Mouse (Mus musculus) cortical plate, adult 2 months (tissue): ENCODE measurements around the gene Phf12.

Experiments
- CTCF ChIP-seq: fragments of 200-500 bp; IDR thresholded peaks from 2 replicates; pipeline ENCODE4 v1.5.1; 2011; ENCODE audit warnings: mild to moderate bottlenecking, control low read depth, low read length; ENCODE audit not compliant: insufficient read depth; ENCODE audit errors: extremely low read depth
- POLR2A ChIP-seq: fragments of 200-500 bp; IDR thresholded peaks from 2 replicates; pipeline ENCODE4 v1.6.1; 2011; ENCODE audit warnings: mild to moderate bottlenecking, low read length, control low read depth; ENCODE audit not compliant: insufficient read depth; ENCODE audit errors: extremely low read depth

GRCm38 (mm10) chr11:78062563-78062962 is 80.0 kb downstream of the Phf12 start:
- no peak for TF ChIP-seq CTCF
- TF ChIP-seq POLR2A: no peak
